Mouse (Mus musculus) embryonic facial prominence, embryonic 12.5 days (tissue): ENCODE results near the gene Aldh5a1. TPM values are rescaled to one million over a fixed set of nuclear protein-coding genes. Genes with fewer than 3 reads are reported as not detected.

Experiments used
- ATAC-seq: fragments of 200-750 bp; cut with Nextera tagmentation; 2 replicates; pipeline ENCODE4 v1.8.0; 2017; ENCODE audit not compliant: insufficient number of reproducible peaks, insufficient read depth, low FRiP score, low TSS enrichment
- H3K27ac ChIP-seq: fragments of 300-500 bp; sonication (generic); 2 replicates; pipeline ENCODE4 v1.5.1; 2016; ENCODE audit warnings: mild to moderate bottlenecking
- H3K27me3 ChIP-seq: fragments of 300-500 bp; sonication (generic); 2 replicates; pipeline ENCODE4 v1.6.1; 2016; ENCODE audit warnings: mild to moderate bottlenecking, moderate library complexity
- H3K36me3 ChIP-seq: fragments of 300-500 bp; sonication (generic); 2 replicates; pipeline ENCODE4 v1.6.1; 2016; ENCODE audit warnings: mild to moderate bottlenecking
- H3K4me1 ChIP-seq: fragments of 300-500 bp; sonication (generic); 2 replicates; pipeline ENCODE4 v1.6.1; 2016
- H3K4me2 ChIP-seq: fragments of 300-500 bp; sonication (generic); replicated peaks from 2 replicates; pipeline ENCODE4 v1.6.1; 2016; ENCODE audit warnings: mild to moderate bottlenecking, moderate library complexity
- H3K4me3 ChIP-seq: fragments of 300-500 bp; sonication (generic); 2 replicates; pipeline ENCODE4 v1.5.1; 2016; ENCODE audit warnings: mild to moderate bottlenecking
- H3K9ac ChIP-seq: fragments of 300-500 bp; sonication (generic); 2 replicates; pipeline ENCODE4 v1.6.1; 2016; ENCODE audit warnings: mild to moderate bottlenecking, moderate library complexity
- H3K9me3 ChIP-seq: fragments of 300-500 bp; sonication (generic); 2 replicates; pipeline ENCODE4 v1.6.1; 2016; ENCODE audit warnings: mild to moderate bottlenecking, moderate library complexity
- WGBS: fragments of 180-500 bp; shearing (Covaris S2); methylation state at CpG from one replicate; pipeline ENCODE4 v1.1.7; 2016; 5-methylcytosine and 5-hydroxymethylcytosine counted together
- polyA plus RNA-seq: library from polyadenylated mRNA; unstranded; fragments of >200 nt; fragmentation: Nextera tagmentation; extraction: Ambion mirVana; gene quantifications from 2 replicates; pipeline ENCODE4 v1.2.1, GENCODE M21; 2016

The Aldh5a1 gene
- polyA plus RNA-seq, 1 experiment from 2014 or later: 8.1 TPM

- Histone ChIP-seq H3K9ac (no peak overlapping the region), H3K4me1 (no peaks in the 10 kb centered on the region), H3K27ac (no peak overlapping the region), H3K9me3 (no peaks in the 10 kb centered on the region), H3K4me2 (no peak overlapping the region), H3K36me3 (no peaks in the 10 kb centered on the region), H3K27me3 (no peaks in the 10 kb centered on the region), H3K4me3 (no peak overlapping the region)
- no peak for ATAC-seq
- WGBS: 91% methylated on average over 7 of the region's 7 CpGs
These were observed 4.3 kb downstream of the Aldh5a1 start for GRCm38 (mm10) chr13:24933199-24933598.

GRCm38 (mm10) chr13:24930591-24930990 lies 6.9 kb downstream of the Aldh5a1 start:
- Histone ChIP-seq H3K9ac (no peak overlapping the region), H3K4me3 (no peak overlapping the region), H3K4me2 (no peak overlapping the region), H3K27me3 (no peaks in the 10 kb centered on the region), H3K9me3 (no peaks in the 10 kb centered on the region), H3K27ac (no peak overlapping the region), H3K36me3 (no peaks in the 10 kb centered on the region), H3K4me1 (no peaks in the 10 kb centered on the region)
- ATAC-seq: no peak

- H3K4me2 ChIP-seq: no peak overlapping the region
- no peak overlapping the region for H3K27ac ChIP-seq
- H3K4me1 ChIP-seq: no peaks in the 10 kb centered on the region
- ATAC-seq: no peak
- WGBS: 94% methylated on average over 5 of the region's 5 CpGs
- H3K4me3 ChIP-seq: no peak overlapping the region
- H3K9ac ChIP-seq: no peak overlapping the region
- no peaks in the 10 kb centered on the region for H3K27me3 ChIP-seq
- H3K9me3 ChIP-seq: no peaks in the 10 kb centered on the region
- H3K36me3 ChIP-seq: peaks cover 22% of the 10 kb centered on the region; the same call in 1 of the 2 replicates
These were observed 13.5 kb downstream of the Aldh5a1 start for GRCm38 (mm10) chr13:24923991-24924390.

GRCm38 (mm10) chr13:24921281-24921680 lies 16.2 kb downstream of the Aldh5a1 start:
- no peak overlapping the region for H3K27ac ChIP-seq
- no peak overlapping the region for H3K9ac ChIP-seq
- H3K9me3 ChIP-seq: no peaks in the 10 kb centered on the region
- 84% methylated on average over 6 of the region's 6 CpGs for WGBS
- H3K4me1 ChIP-seq: no peaks in the 10 kb centered on the region
- H3K27me3 ChIP-seq: no peaks in the 10 kb centered on the region
- peaks cover 32% of the 10 kb centered on the region; the same call in 1 of the 2 replicates for H3K36me3 ChIP-seq
- no peak overlapping the region for H3K4me3 ChIP-seq
- no peak overlapping the region for H3K4me2 ChIP-seq
- no peak for ATAC-seq

GRCm38 (mm10) chr13:24920333-24920977 lies 17.0 kb downstream of the Aldh5a1 start:
- Histone ChIP-seq H3K4me1 (no peaks in the 10 kb centered on the region), H3K27ac (no peak overlapping the region), H3K4me2 (no peak overlapping the region), H3K27me3 (no peaks in the 10 kb centered on the region), H3K9me3 (no peaks in the 10 kb centered on the region), H3K36me3 (peaks cover 32% of the 10 kb centered on the region; the same call in 1 of the 2 replicates), H3K9ac (no peak overlapping the region), H3K4me3 (no peak overlapping the region)
- peak; percentile 22; the same call in 1 of the 2 replicates for ATAC-seq
- 31% methylated on average over 5 of the region's 5 CpGs for WGBS

- Histone ChIP-seq H3K36me3 (peaks cover 27% of the 10 kb centered on the region), H3K4me3 (no peak overlapping the region), H3K9me3 (no peaks in the 10 kb centered on the region), H3K9ac (no peak overlapping the region), H3K27me3 (no peaks in the 10 kb centered on the region), H3K4me1 (no peaks in the 10 kb centered on the region), H3K27ac (no peak overlapping the region), H3K4me2 (no peak overlapping the region)
- ATAC-seq: no peak
- WGBS: 68% methylated on average over 13 of the region's 13 CpGs
These were observed 21.6 kb downstream of the Aldh5a1 start for GRCm38 (mm10) chr13:24915831-24916230.

GRCm38 (mm10) chr13:24914915-24915314 lies 22.5 kb downstream of the Aldh5a1 start:
- Histone ChIP-seq H3K9ac (no peak overlapping the region), H3K4me2 (no peak overlapping the region), H3K27ac (no peak overlapping the region), H3K36me3 (peaks cover 27% of the 10 kb centered on the region), H3K4me3 (no peak overlapping the region), H3K4me1 (no peaks in the 10 kb centered on the region), H3K27me3 (no peaks in the 10 kb centered on the region), H3K9me3 (no peaks in the 10 kb centered on the region)
- no peak for ATAC-seq
- 80% methylated on average over 4 of the region's 4 CpGs for WGBS

- no peak for ATAC-seq
- no peaks in the 10 kb centered on the region for H3K4me1 ChIP-seq
- WGBS: 91% methylated on average over 7 of the region's 7 CpGs
- no peak overlapping the region for H3K4me3 ChIP-seq
- H3K36me3 ChIP-seq: peaks cover 26% of the 10 kb centered on the region
- no peaks in the 10 kb centered on the region for H3K27me3 ChIP-seq
- no peak overlapping the region for H3K27ac ChIP-seq
- H3K9me3 ChIP-seq: no peaks in the 10 kb centered on the region
- no peak overlapping the region for H3K4me2 ChIP-seq
- H3K9ac ChIP-seq: no peak overlapping the region
These were observed 23.9 kb downstream of the Aldh5a1 start for GRCm38 (mm10) chr13:24913576-24913975.

GRCm38 (mm10) chr13:24909112-24909511 lies 28.3 kb downstream of the Aldh5a1 start:
- no peaks in the 10 kb centered on the region for H3K9me3 ChIP-seq
- H3K4me2 ChIP-seq: no peak overlapping the region
- WGBS: 89% methylated on average over 1 of the region's 1 CpGs
- H3K9ac ChIP-seq: no peak overlapping the region
- no peak overlapping the region for H3K27ac ChIP-seq
- H3K4me3 ChIP-seq: no peak overlapping the region
- H3K36me3 ChIP-seq: 0 out of 2 replicates have a peak, but pooled peaks cover 11% of the 10 kb centered on the region
- no peaks in the 10 kb centered on the region for H3K27me3 ChIP-seq
- ATAC-seq: no peak
- no peaks in the 10 kb centered on the region for H3K4me1 ChIP-seq

- Histone ChIP-seq H3K9me3 (no peaks in the 10 kb centered on the region), H3K36me3 (0 out of 2 replicates have a peak, but pooled peaks cover 5% of the 10 kb centered on the region), H3K27ac (no peak overlapping the region), H3K9ac (no peak overlapping the region), H3K4me1 (no peaks in the 10 kb centered on the region), H3K27me3 (no peaks in the 10 kb centered on the region), H3K4me2 (no peak overlapping the region), H3K4me3 (no peak overlapping the region)
- 86% methylated on average over 11 of the region's 11 CpGs for WGBS
- no peak for ATAC-seq
These were observed 30.5 kb downstream of the Aldh5a1 start for GRCm38 (mm10) chr13:24906831-24907570.

- 89% methylated on average over 12 of the region's 12 CpGs for WGBS
- Histone ChIP-seq H3K9ac (no peak overlapping the region), H3K27me3 (no peaks in the 10 kb centered on the region), H3K4me2 (no peak overlapping the region), H3K27ac (no peak overlapping the region), H3K4me1 (no peaks in the 10 kb centered on the region), H3K9me3 (no peaks in the 10 kb centered on the region), H3K36me3 (no peaks in the 10 kb centered on the region), H3K4me3 (no peak overlapping the region)
- ATAC-seq: no peak
These were observed 32.0 kb downstream of the Aldh5a1 start for GRCm38 (mm10) chr13:24905422-24905821.

- Histone ChIP-seq H3K4me1 (no peaks in the 10 kb centered on the region), H3K9me3 (no peaks in the 10 kb centered on the region), H3K4me2 (no peak overlapping the region), H3K9ac (no peak overlapping the region), H3K27ac (no peak overlapping the region), H3K36me3 (no peaks in the 10 kb centered on the region), H3K4me3 (no peak overlapping the region), H3K27me3 (no peaks in the 10 kb centered on the region)
- no peak for ATAC-seq
- 83% methylated on average over 6 of the region's 6 CpGs for WGBS
These were observed 34.0 kb downstream of the Aldh5a1 start for GRCm38 (mm10) chr13:24903412-24903811.
